Mouse (Mus musculus): ENCODE measurements around the gene N4bp3. TPM values are rescaled to one million over a fixed set of nuclear protein-coding genes. Genes with fewer than 3 reads are reported as not detected.

Gene N4bp3
- polyA plus RNA-seq (2012): 0.11 and 0.12 TPM in 2 replicates

DNA sequence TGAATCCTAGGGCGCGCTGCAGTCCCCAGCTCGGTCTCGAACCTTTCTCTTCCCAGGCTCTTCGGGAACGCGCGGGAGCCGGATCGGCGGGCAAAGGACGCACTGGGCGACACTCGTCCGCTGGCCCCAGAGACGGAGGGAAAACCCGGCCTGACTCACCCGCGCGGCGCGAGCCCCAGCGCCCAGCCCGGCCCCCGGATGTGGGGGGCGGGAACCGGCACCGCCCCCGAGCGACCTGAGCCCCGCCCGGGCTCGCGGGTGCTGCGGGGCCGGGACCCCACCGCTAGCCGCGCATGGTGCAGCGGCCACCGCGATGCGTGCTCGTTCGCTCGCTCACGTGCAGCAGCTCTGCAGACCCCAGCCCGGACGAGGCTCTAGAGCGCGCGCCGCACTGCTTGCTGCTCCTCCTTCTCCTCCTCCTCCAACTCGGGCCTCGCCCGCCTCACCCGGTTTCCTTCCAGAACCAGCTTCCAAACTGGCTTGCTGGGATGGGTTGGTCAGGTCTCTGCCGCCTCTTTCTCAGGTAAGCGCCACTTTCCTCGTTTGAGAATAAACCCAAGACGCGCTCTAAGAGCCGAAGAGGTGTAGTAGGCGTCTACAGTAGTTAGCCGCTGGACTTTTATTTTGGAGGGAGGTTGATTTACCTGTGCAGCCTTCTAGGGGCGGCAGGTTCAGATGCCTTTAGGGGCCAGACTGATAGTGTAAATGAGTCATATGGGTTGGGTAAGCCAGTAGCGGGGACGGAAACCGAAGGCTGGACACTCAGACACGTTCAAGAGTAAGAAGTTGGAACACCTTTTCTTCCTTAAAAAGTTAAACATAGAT is at the start of gene N4bp3, which contains the start of gene D930048N14Rik:
Gene N4bp3 (minus strand): TSS at position 152 of the 825 bp plus-strand sequence.
Gene D930048N14Rik (plus strand): TSS at position 264 of the 825 bp plus-strand sequence.
- TF ChIP-seq GATA1 (IDR thresholded peaks at IDR 0.05; ENCODE audit: low read length): no peak

GRCm38 (mm10) chr11:51694984-51695383 is 44.3 kb upstream of the N4bp3 start:
- no peak for TF ChIP-seq GATA1 (IDR thresholded peaks at IDR 0.05; ENCODE audit: low read length)

GRCm38 (mm10) chr11:51689343-51689742 is 38.7 kb upstream of the N4bp3 start:
- TF ChIP-seq GATA1 (IDR thresholded peaks at IDR 0.05; ENCODE audit: low read length): no peak

DNA sequence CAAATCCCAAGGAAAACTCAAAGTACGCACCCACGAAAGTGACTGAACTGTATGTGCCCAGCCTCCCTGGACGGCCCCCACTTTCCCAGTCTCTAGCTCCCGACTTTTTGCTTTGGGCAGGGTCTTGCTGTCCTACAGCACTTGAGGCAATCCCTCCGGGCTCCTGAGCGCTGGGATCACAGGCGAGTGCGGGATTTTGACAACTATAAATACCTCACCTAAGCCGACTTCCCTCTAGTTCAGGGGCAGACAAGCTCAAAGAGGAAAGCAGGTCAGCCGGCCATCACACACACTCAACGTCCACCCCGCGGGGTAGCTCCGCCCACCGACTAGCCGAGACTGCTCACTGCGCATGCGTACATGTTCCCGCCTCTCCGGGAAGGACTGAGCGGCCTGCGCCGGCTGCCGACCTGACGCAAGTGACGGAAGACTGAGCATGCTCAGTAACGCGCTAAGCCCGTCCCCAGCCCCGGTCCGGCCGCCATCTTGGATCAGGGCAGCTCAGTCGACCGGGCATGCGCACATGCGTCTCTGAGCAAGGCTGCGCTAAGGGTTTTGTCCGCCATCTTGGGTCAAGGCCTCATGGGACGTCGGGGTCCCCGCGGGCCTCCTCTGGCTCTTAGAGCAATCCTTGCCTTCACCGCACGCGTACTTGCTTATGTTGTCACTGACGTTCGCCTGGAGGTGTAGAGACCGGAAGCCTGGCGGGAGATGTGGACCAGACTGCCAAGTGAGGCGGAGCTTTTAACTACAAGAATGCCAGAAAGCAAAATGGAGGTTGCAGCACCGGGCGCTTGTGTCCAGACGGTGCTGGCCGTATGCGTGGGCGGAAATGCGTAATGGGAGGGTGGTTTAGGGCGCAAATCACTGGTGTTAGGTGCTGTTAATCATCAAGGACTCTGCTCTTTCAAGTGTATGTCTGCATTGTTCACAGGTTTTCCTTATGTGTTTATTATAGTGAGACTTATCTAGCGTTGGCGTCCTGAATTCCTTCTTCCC is 38.0 kb upstream of the N4bp3 start, which contains the start of gene 0610009B22Rik:
Gene 0610009B22Rik (minus strand): TSS at position 545 of the 999 bp plus-strand sequence.
- TF ChIP-seq GATA1 (IDR thresholded peaks at IDR 0.05; ENCODE audit: low read length): no peak

GRCm38 (mm10) chr11:51681976-51682374 is 31.3 kb upstream of the N4bp3 start:
- no peak for TF ChIP-seq GATA1 (IDR thresholded peaks at IDR 0.05; ENCODE audit: low read length)

DNA sequence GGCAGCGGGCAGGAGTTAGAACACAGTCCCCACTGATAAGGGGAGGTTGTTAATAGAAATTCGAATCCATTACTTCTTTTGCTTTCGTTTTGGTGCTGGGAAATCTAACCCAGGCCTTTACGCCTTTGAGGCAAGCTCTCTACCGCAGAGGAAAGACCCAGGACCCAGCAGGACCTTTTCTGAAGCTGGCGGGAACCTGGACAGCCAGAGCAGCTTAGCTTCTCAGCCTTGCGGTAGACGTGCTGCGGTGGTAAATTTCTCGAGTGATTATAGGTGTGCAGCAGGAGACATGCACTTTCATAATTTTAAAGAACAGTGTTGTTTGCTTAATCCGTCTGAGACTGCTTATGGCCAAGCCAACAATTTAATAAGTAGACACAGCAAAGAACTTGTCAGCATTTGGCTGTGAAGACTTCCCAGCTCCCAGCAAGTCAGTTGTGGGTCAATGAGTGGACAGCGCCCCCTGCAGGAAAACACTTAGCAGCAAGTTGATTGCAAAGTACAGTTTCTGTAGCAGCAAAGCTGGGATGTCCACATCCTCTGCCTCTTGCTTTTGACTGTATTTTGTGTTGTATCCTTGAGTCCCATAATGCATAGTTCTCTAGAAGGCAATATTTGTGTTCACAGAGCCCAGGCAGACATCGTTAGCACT is 30.8 kb upstream of the N4bp3 start:
- no peak for TF ChIP-seq GATA1 (IDR thresholded peaks at IDR 0.05; ENCODE audit: low read length)

GRCm38 (mm10) chr11:51679466-51679865 is 28.8 kb upstream of the N4bp3 start:
- no peak for TF ChIP-seq GATA1 (IDR thresholded peaks at IDR 0.05; ENCODE audit: low read length)

GRCm38 (mm10) chr11:51677737-51678418 is 27.2 kb upstream of the N4bp3 start:
- TF ChIP-seq GATA1 (IDR thresholded peaks at IDR 0.05; ENCODE audit: low read length): no peak

- TF ChIP-seq GATA1 (IDR thresholded peaks at IDR 0.05; ENCODE audit: low read length): no peak
Measured at GRCm38 (mm10) chr11:51675386-51675785, 24.7 kb upstream of the N4bp3 start.

DNA sequence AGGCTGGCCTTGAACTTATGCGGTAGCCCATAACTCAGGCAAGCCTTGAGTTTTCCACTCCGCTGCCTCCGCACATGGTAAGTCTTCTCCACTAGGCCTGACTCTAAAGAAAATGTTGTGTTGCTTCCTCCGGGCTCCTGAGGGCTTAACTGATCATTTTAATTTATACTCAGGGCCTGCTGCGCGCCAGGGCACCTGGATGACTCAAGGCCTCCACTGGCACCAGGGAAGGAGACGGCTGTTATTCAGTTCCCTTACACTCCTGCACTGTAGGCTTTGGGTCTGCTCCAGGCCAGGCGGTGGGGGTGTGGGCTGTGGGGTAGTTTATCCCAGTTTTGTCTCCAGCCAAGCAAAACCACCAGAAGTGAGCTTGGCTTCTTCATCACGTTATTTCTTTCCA is 22.6 kb upstream of the N4bp3 start:
- TF ChIP-seq GATA1 (IDR thresholded peaks at IDR 0.05; ENCODE audit: low read length): no peak

DNA sequence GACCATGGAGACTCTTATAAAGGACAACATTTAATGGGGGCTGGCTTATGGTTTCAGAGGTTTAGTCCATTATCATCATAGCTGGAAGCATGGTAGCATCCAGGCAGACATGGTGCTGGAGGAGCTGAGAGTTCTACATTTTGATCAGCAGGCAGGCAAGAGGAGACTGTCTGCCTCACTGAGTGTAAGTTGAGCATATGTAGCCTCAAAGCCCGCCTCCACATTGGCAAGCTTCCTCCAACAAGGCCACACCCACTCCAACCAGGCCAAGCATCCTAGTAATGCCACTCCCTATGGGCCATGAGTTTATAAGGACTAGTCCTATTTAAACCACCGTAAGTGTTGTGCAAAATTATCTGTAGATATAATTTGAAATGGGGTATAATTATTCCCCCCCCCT is 20.7 kb upstream of the N4bp3 start:
- TF ChIP-seq GATA1 (IDR thresholded peaks at IDR 0.05; ENCODE audit: low read length): no peak

DNA sequence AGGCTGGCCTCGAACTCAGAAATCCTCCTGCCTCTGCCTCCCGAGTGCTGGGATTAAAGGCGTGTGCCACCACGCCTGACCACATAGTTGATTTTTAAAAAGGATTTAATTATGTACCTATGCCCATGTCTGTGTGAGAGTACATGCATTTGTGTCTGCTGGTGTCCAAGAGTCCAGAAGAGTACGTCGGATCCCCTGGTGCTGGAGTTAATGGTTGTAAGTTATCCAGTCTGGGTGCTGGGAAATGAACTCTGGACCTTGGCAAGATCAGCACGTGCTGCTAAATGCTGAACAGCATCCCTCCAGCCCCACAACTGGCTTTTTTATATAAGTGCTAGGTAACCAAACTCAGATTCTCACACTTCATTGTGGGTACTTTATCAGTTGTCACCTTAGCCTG is 20.2 kb upstream of the N4bp3 start:
- no peak for TF ChIP-seq GATA1 (IDR thresholded peaks at IDR 0.05; ENCODE audit: low read length)

- no peak for TF ChIP-seq GATA1 (IDR thresholded peaks at IDR 0.05; ENCODE audit: low read length)
Measured at GRCm38 (mm10) chr11:51662632-51663031, 12.0 kb upstream of the N4bp3 start.

DNA sequence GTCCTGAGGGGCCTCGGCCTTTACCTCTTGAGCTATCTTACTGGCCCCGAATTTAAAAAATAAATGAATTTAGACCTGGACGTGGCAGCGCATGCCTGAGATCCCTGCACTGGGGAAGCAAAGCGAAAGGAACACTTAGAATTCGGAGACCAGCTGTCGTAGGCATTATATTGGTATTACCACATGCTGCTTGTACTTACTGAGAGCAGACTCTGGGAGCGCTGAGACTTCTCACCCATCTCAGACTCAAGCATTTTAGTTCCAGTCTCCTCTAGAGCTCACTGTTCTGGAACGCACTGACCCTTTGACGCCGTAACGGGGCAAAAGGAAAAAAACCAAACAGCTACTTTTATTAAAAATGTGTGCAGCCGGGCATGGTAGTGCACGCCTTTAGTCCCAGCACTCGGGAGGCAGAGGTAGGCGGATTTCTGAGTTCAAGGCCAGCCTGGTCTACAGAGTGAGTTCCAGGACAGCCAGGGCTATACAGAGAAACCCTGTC is 11.3 kb upstream of the N4bp3 start:
- TF ChIP-seq GATA1 (IDR thresholded peaks at IDR 0.05; ENCODE audit: low read length): no peak

DNA sequence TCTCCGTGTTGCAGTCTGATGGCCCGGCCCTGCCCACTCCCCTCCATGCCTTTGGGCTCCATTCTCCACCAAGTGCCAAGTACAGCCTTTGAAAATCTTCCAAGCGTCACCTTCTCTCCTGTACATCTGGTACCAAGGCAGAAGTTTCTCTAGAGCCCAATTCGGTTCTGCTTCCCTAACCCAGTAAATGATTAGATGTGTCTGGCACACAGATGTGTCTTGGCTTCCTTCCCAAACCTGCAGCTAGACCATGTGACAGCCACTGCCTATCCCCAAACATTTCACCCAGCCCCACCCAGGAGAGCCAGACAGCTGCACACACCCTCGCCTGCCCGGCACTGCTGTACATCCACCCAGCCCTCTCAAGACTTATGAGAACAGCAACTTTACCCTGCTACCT is 8.1 kb upstream of the N4bp3 start:
- no peak for TF ChIP-seq GATA1 (IDR thresholded peaks at IDR 0.05; ENCODE audit: low read length)

Measured in G1E-ER4 (cell line).